Mouse (Mus musculus) small intestine, adult 2 months (tissue): ENCODE data around the gene Paxbp1. TPM values are rescaled to one million over a fixed set of nuclear protein-coding genes. Genes with fewer than 3 reads are reported as not detected.
"Not testable (repeated sequence)": the region's sequence is repeated elsewhere in the genome, so short reads cannot be mapped to it uniquely, and the experiment has no call there.

Source experiments
- H3K27ac ChIP-seq: fragments of 200-500 bp; 2 replicates; pipeline ENCODE4 v1.5.1; 2012; ENCODE audit warnings: low read depth, low read length, control low read depth, inconsistent platforms; ENCODE audit not compliant: insufficient read depth
- H3K27me3 ChIP-seq: fragments of 200-500 bp; 2 replicates; pipeline ENCODE4 v1.6.1; 2012; ENCODE audit warnings: mild to moderate bottlenecking, moderate library complexity, low read length, inconsistent platforms; ENCODE audit not compliant: control insufficient read depth, insufficient read depth
- H3K36me3 ChIP-seq: fragments of 200-500 bp; 2 replicates; pipeline ENCODE4 v1.6.1; 2012; ENCODE audit warnings: mild to moderate bottlenecking, low read length, control low read depth, inconsistent platforms; ENCODE audit not compliant: control insufficient read depth, insufficient read depth
- H3K4me1 ChIP-seq: fragments of 200-500 bp; 2 replicates; pipeline ENCODE4 v1.6.1; 2012; ENCODE audit warnings: low read length, inconsistent platforms, mixed read lengths; ENCODE audit not compliant: control insufficient read depth, insufficient read depth, insufficient read length
- H3K4me3 ChIP-seq: fragments of 200-500 bp; 2 replicates; pipeline ENCODE4 v1.5.1; 2012; ENCODE audit warnings: low read depth, mild to moderate bottlenecking, control low read depth, inconsistent platforms, low read length, moderate library complexity
- CTCF ChIP-seq: fragments of 200-500 bp; IDR thresholded peaks from 2 replicates; pipeline ENCODE4 v1.5.1; 2012; ENCODE audit warnings: low read depth, mild to moderate bottlenecking, control low read depth, inconsistent platforms, low read length, moderate library complexity, mixed read lengths; ENCODE audit not compliant: insufficient replicate concordance, insufficient read length; ENCODE audit errors: extremely low read depth
- POLR2A ChIP-seq: fragments of 200-500 bp; IDR thresholded peaks from 2 replicates; pipeline ENCODE4 v1.6.1; 2012; ENCODE audit warnings: low read depth, mild to moderate bottlenecking, control low read depth, inconsistent platforms, low read length, moderate library complexity
- WGBS: fragments of 180-500 bp; shearing (Covaris S2); methylation state at CpG from one replicate; pipeline ENCODE4 v1.1.7; 2018; 5-methylcytosine and 5-hydroxymethylcytosine counted together
- polyA plus RNA-seq: library from polyadenylated mRNA; depleted of rRNA; stranded (reverse); fragments of >200 nt; gene quantifications from 2 replicates; pipeline ENCODE4 v1.2.3, GENCODE M21; 2012

Paxbp1 gene
- polyA plus RNA-seq, 1 experiment: 7.3 TPM

DNA sequence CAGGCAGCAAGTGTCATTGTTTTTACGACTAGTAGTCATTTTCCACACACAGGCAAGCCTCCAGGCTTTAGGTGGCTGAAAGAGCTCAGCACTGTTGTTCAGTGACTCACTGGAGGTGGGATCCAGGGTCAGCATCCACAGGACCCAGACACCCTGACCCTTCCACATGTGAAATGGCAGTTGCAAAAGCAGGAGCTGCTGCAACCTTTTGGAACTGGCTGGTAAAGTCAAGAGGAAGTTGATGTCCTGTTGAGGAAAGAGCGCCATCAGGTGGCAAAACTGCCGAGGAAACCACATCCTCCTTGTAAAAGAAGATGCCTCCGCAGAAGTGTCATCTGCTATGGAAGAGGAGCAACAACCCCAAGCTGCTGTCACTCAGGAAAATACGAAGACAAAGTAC, 31.8 kb upstream of the Paxbp1 start:
- Histone ChIP-seq H3K4me1 (no peaks in the 10 kb centered on the region), H3K27ac (no peak overlapping the region), H3K36me3 (no peaks in the 10 kb centered on the region), H3K4me3 (no peak overlapping the region), H3K27me3 (no peaks in the 10 kb centered on the region)
- WGBS: 54% methylated on average over 5 of the region's 5 CpGs
- TF ChIP-seq POLR2A (no peak), CTCF (peak; percentile 29; the same call in 1 of the 2 replicates)

DNA sequence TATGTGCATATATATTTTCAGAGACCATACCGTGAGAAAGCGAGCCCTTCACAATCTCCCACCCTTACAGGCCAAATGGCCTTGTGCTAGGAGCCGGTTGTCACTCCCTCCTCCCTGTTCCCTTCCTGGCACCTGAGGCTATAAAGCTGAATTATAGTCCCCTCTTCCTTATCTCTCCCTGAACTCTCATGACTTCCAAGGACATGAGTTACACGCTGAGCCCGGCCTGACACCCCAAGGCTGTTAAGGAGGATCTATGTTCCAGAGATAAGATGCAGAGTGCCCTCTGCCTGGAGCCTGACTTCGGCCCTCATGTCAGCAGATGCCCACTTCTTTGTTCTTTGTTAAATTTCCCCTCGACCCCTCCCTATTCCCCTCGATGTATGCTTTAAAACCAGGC, 31.1 kb upstream of the Paxbp1 start:
- WGBS: 58% methylated on average over 8 of the region's 8 CpGs
- not testable (repeated sequence) for H3K27me3 ChIP-seq, H3K4me1 ChIP-seq, H3K27ac ChIP-seq, H3K36me3 ChIP-seq, H3K4me3 ChIP-seq

DNA sequence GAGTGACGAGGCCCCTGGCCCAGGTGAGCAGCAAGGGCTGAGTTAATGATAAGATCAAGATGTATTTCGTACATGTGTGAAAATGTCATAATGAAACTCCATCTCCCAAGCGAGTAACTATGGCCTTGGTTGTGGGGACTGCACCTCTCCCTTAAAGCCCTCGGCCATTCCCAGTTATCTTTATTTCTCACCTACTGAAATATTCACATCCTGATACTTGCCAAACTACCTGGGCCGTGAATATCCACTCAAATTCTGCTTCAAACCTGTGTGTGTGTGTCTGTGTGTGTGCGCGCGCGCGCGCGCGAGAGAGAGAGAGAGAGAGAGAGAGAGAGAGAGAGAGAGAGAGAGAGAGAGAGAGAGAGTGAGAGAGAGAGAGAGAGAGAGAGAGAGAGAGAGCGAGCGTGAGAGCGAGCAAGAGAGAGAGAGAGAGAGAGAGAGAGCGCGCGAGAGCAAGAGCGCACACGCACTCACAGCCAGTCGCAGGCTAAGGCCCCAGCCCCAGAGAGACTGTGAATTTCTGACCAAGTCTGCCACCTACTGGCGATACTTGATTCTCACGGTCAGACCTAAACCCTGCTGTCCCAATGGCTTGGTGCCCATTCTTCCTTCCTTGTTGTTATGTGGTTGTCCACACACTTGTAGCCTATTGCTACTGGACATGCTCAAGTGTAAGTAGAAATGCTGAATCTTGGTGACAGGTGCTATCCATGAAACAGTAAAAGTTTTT, 29.0 kb upstream of the Paxbp1 start:
- Histone ChIP-seq H3K4me1 (no peaks in the 10 kb centered on the region), H3K36me3 (no peaks in the 10 kb centered on the region), H3K4me3 (peak overlapping the region; percentile 21), H3K27me3 (no peaks in the 10 kb centered on the region), H3K27ac (no peak overlapping the region)
- WGBS: 36% methylated on average over 21 of the region's 24 CpGs
- TF ChIP-seq POLR2A (no peak), CTCF (peak; percentile 78)

DNA sequence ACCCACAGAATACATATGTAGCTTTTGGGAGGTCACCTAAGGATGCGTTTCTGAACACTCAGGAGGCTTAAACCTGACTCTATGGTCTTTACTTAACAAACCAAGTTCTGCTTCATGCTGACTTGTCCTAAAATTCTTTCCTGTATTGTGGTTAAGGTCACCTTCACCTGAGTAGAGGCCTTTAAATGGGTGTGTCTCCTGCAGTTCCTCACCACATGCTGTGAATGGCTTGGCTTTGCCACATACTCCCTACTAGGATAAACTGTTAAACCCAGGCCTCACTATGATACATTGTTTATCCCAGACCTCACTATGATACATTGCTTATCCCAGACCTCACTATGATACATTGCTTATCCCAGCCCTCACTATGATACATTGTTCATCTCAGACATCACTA, 27.9 kb upstream of the Paxbp1 start:
- no peak overlapping the region for H3K4me3 ChIP-seq
- 92% methylated on average over 1 of the region's 1 CpGs for WGBS
- no peaks in the 10 kb centered on the region for H3K4me1 ChIP-seq
- H3K27ac ChIP-seq: no peak overlapping the region
- H3K27me3 ChIP-seq: no peaks in the 10 kb centered on the region
- no peaks in the 10 kb centered on the region for H3K36me3 ChIP-seq
- TF ChIP-seq POLR2A (no peak), CTCF (no peak)

DNA sequence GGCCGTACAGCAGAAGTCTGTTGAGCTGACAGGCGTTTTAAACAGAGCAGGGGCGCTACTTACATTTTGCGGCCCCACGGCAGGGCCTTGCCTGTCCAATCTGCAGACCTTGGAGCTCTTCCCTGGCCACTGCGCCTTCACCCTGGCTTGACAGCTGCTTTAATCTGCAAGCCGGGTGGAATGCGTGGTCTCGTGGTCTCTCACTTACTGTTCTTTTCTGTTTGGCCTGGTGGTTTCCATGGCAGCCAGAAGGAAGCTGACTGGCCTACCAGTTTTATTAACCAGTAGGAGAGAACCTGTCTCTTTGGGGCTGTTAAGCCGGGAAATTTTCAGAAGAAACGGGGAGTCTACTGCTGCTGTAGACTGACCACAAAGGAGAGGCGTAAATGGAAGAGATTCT, 24.6 kb upstream of the Paxbp1 start:
- Histone ChIP-seq H3K4me3 (no peak overlapping the region), H3K27me3 (no peaks in the 10 kb centered on the region), H3K4me1 (no peaks in the 10 kb centered on the region), H3K36me3 (no peaks in the 10 kb centered on the region), H3K27ac (no peak overlapping the region)
- TF ChIP-seq CTCF (no peak), POLR2A (no peak)
- 67% methylated on average over 12 of the region's 12 CpGs for WGBS

DNA sequence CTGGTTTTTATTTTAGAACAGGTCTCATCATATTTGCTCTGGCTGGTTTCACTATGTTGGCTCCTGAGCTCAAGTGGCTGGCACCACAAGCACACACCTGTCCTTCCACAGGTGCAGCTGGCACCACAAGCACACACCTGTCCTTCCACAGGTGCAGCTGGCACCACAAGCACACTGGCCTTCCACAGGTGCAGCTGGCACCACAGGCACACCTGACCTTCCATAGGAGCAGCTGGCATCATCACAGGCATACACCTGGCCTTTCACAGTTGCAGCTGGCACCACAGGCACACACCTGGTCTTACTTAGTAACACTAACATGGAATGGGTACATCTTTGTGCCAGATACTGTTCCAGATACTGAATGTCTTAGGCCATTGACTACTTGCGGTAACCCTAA, 22.8 kb upstream of the Paxbp1 start:
- no peaks in the 10 kb centered on the region for H3K36me3 ChIP-seq
- TF ChIP-seq CTCF (no peak), POLR2A (no peak)
- H3K4me1 ChIP-seq: no peaks in the 10 kb centered on the region
- H3K4me3 ChIP-seq: no peak overlapping the region
- 100% methylated on average over 1 of the region's 1 CpGs for WGBS
- H3K27me3 ChIP-seq: no peaks in the 10 kb centered on the region
- no peak overlapping the region for H3K27ac ChIP-seq

DNA sequence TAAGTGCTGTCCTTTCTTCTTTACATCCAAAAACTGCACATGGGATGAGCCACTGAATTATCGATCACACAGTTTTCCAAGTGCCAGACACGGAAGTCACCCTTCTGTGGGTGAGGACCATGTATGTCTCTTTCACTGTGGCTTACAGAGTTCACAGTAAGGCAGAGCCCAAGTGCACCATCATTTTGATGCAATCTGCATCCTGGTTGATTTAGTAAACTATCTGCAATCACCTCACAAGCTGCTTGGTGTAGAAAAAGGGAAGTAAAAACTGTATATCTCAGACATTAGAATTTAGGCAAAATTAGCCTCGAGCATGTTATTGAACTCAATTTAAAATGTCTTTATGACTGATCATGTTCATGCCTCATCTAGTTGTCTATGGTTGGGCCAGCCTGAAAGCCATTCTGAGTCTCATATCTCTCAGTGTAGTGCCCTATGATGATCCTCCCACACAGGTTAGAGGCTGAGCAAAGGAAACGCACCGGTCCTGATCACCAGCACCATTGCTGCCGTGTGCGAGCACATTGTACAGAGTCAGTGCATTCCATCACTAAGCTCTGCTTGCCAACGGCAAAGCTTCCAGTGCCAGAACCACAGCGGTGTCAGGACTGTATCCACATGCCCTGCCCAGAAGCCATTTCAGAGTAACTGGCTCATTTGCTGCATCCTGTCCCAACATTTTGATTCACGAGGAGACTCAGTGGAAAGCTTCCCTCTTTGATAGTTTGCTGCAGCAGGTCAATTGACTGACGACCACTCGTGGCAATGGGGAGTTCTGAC, 20.4 kb upstream of the Paxbp1 start:
- WGBS: 81% methylated on average over 12 of the region's 12 CpGs
- H3K27ac ChIP-seq: no peak overlapping the region
- peaks cover 6% of the 10 kb centered on the region for H3K4me1 ChIP-seq
- no peak for TF ChIP-seq CTCF
- no peak for TF ChIP-seq POLR2A
- no peaks in the 10 kb centered on the region for H3K27me3 ChIP-seq
- H3K4me3 ChIP-seq: no peak overlapping the region
- H3K36me3 ChIP-seq: no peaks in the 10 kb centered on the region
